Mouse (Mus musculus): ENCODE measurements at regions not wholly inside any gene's neighbourhood (a gene's known extent, or its start where the extent isn't known, plus 50 kb on each side); places are given as distances from the start of the nearest gene placed in this dataset.

DNA sequence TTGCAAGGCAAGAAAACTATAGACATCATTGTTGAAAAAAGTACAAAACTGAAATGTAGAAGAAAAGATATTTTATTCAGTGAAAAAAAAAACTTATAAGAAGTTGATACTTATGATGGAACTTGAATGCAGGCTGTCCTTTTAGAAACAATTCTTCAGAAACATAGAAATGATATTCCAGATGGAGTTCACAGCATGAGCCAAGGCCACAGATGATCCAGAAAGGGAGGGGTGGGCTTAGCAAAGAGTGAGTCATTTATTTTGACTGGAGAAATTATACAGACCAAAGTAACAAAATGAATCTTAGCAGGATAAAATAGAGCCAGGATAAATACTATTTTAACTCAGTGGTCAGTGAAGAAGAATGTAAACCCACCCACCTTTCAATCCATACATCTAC, 406.9 kb upstream of the Cypt12 start:
- Histone ChIP-seq H3K9me3 (replicated peaks; ENCODE audit: control insufficient read depth, low read length) (no peaks in the 10 kb centered on the region), H3K27ac (replicated peaks; ENCODE audit: low read depth, low read length) (no peak overlapping the region), H3K4me3 (ENCODE audit: low read depth, low read length) (no peak overlapping the region), H3K27me3 (ENCODE audit: control insufficient read depth, insufficient read depth, low read length) (no peaks in the 10 kb centered on the region), H3K36me3 (replicated peaks; ENCODE audit: control insufficient read depth, insufficient read depth, low read depth, low read length) (no peaks in the 10 kb centered on the region), H3K4me1 (ENCODE audit: control insufficient read depth, insufficient read depth, low read length) (no peaks in the 10 kb centered on the region), H3K9ac (replicated peaks; ENCODE audit: low read length) (no peak overlapping the region), H3K4me2 (ENCODE audit: low read depth, low read length) (no peak overlapping the region)
- DNase-seq (ENCODE audit: low spot score) (no peak), ATAC-seq (replicated peaks; ENCODE audit: insufficient number of reproducible peaks, low FRiP score, low TSS enrichment, low read depth) (no peak)

DNA sequence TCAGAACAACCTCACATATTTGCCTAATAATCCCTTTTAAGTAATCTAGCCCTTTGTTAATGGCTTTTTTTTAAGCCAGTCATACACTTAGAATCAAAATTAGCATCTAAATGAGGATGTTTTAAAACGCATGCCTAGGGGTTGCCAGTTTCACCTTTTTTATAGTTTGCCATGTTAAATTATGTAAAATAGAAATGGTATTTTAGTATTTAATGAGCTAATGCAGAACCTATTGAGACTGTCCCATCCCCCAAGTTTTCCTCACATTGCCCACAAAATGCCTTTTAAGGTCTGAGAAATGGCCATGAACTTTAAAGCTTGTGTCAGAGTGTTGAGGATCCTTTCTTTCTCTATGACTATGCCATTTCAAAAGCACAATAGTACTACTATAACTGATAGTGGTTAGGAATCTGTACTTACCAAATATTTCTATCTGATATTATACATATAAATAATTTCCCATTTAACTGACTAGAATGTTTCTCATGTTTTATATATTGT, 400.6 kb upstream of the Cypt12 start:
- Histone ChIP-seq H3K36me3 (replicated peaks; ENCODE audit: control insufficient read depth, insufficient read depth, low read depth, low read length) (no peaks in the 10 kb centered on the region), H3K4me2 (ENCODE audit: low read depth, low read length) (no peak overlapping the region), H3K9ac (replicated peaks; ENCODE audit: low read length) (no peak overlapping the region), H3K4me3 (ENCODE audit: low read depth, low read length) (no peak overlapping the region), H3K27ac (replicated peaks; ENCODE audit: low read depth, low read length) (no peak overlapping the region), H3K4me1 (ENCODE audit: control insufficient read depth, insufficient read depth, low read length) (no peaks in the 10 kb centered on the region), H3K9me3 (replicated peaks; ENCODE audit: control insufficient read depth, low read length) (no peaks in the 10 kb centered on the region), H3K27me3 (ENCODE audit: control insufficient read depth, insufficient read depth, low read length) (no peaks in the 10 kb centered on the region)
- 47% methylated on average over 1 of the region's 1 CpGs for WGBS
- DNase-seq (ENCODE audit: low spot score) (no peak), ATAC-seq (replicated peaks; ENCODE audit: insufficient number of reproducible peaks, low FRiP score, low TSS enrichment, low read depth) (no peak)

DNA sequence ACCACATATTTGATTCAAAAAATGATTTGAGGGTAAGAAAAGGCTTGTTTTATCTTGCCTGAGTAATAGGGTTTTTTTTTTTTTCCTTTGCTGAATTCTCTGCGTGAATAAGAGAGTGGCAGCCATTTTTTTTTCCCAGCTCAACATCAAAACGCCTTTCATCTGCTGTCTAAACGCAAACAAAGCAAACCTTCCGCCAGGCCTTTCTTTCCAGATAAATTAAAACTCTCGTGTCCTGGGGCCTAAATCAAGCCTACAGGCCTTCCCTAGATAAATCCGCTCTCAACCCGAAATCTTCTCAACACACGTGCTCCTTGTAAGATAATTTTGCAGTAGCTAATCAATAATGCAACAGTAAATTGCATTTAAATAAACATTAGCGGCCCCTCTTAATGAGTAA, 365.7 kb upstream of the Cypt12 start:
- no peaks in the 10 kb centered on the region for H3K4me1 ChIP-seq (ENCODE audit: control insufficient read depth, insufficient read depth, low read length)
- H3K36me3 ChIP-seq (replicated peaks; ENCODE audit: control insufficient read depth, insufficient read depth, low read depth, low read length): no peaks in the 10 kb centered on the region
- no peak overlapping the region for H3K9ac ChIP-seq (replicated peaks; ENCODE audit: low read length)
- DNase-seq (ENCODE audit: low spot score) (peak; percentile 8), ATAC-seq (replicated peaks; ENCODE audit: insufficient number of reproducible peaks, low FRiP score, low TSS enrichment, low read depth) (no peak)
- H3K27ac ChIP-seq (replicated peaks; ENCODE audit: low read depth, low read length): no peak overlapping the region
- 63% methylated on average over 9 of the region's 9 CpGs for WGBS
- H3K27me3 ChIP-seq (ENCODE audit: control insufficient read depth, insufficient read depth, low read length): no peaks in the 10 kb centered on the region
- no peak overlapping the region for H3K4me2 ChIP-seq (ENCODE audit: low read depth, low read length)
- no peak overlapping the region for H3K4me3 ChIP-seq (ENCODE audit: low read depth, low read length)
- H3K9me3 ChIP-seq (replicated peaks; ENCODE audit: control insufficient read depth, low read length): no peaks in the 10 kb centered on the region

DNA sequence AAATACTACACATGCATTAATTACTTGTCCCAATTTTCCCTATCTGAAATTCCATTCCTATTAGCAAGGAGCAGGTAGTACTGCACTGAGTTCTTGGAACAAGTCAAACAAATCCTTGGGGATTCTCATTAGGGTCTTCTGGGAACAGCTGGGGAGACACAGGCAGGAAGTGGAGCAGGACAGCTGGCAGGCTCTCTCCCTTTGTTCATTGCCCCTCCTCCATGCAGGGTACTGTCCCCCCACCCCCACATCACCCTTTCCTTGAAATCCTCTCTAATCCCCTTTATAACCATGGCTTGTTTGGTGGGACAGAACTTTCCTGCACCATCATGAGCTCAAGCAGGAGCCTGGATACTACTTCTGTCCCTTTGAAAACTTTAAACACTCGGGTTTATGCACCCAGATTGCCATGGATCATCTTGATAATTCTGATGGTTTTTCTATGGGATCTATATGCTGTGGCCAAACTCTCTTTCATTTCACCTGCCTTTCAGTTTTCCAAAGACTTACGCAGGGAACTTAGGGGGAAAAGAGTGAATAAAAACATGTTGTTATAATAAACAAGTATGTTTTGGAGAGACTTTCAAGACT, 358.2 kb upstream of the Cypt12 start:
- no peak overlapping the region for H3K27ac ChIP-seq (replicated peaks; ENCODE audit: low read depth, low read length)

DNA sequence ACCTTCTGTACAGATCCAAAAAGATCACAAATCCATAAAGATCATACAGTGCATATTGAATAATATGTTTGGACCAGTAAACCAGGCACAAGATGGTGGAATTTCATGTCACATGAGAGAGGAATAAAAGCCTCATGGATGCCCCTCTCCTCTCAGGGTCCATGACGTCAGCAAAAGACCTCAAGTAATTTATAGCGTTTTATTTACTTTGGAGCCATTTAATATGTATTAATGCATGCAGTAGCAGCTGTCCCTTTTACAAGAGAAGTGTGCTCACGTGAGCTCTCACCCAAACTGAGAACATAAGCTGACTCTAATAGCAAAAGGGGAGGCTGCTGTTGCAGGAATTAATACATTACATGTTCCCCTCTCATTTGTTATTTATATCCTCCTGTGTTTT, 355.7 kb upstream of the Cypt12 start:
- DNase-seq (ENCODE audit: low spot score) (no peak), ATAC-seq (replicated peaks; ENCODE audit: insufficient number of reproducible peaks, low FRiP score, low TSS enrichment, low read depth) (no peak)
- Histone ChIP-seq H3K36me3 (replicated peaks; ENCODE audit: control insufficient read depth, insufficient read depth, low read depth, low read length) (no peaks in the 10 kb centered on the region), H3K4me1 (ENCODE audit: control insufficient read depth, insufficient read depth, low read length) (no peaks in the 10 kb centered on the region), H3K4me2 (ENCODE audit: low read depth, low read length) (no peak overlapping the region), H3K27me3 (ENCODE audit: control insufficient read depth, insufficient read depth, low read length) (no peaks in the 10 kb centered on the region), H3K27ac (replicated peaks; ENCODE audit: low read depth, low read length) (no peak overlapping the region), H3K9ac (replicated peaks; ENCODE audit: low read length) (no peak overlapping the region), H3K9me3 (replicated peaks; ENCODE audit: control insufficient read depth, low read length) (no peaks in the 10 kb centered on the region), H3K4me3 (ENCODE audit: low read depth, low read length) (no peak overlapping the region)
- WGBS: 51% methylated on average over 3 of the region's 3 CpGs

More for the DNA sequence above, 358.2 kb upstream of the Cypt12 start:
- no peak for DNase-seq (ENCODE audit: low spot score)
- Histone ChIP-seq H3K4me3 (ENCODE audit: low read depth, low read length) (no peak overlapping the region), H3K4me2 (ENCODE audit: low read depth, low read length) (no peak overlapping the region), H3K27me3 (ENCODE audit: control insufficient read depth, insufficient read depth, low read length) (no peaks in the 10 kb centered on the region), H3K9me3 (replicated peaks; ENCODE audit: control insufficient read depth, low read length) (no peaks in the 10 kb centered on the region), H3K36me3 (replicated peaks; ENCODE audit: control insufficient read depth, insufficient read depth, low read depth, low read length) (no peaks in the 10 kb centered on the region), H3K4me1 (ENCODE audit: control insufficient read depth, insufficient read depth, low read length) (no peaks in the 10 kb centered on the region), H3K9ac (replicated peaks; ENCODE audit: low read length) (no peak overlapping the region)
- WGBS: 66% methylated on average over 2 of the region's 2 CpGs
- ATAC-seq (replicated peaks; ENCODE audit: insufficient number of reproducible peaks, low FRiP score, low TSS enrichment, low read depth): no peak

DNA sequence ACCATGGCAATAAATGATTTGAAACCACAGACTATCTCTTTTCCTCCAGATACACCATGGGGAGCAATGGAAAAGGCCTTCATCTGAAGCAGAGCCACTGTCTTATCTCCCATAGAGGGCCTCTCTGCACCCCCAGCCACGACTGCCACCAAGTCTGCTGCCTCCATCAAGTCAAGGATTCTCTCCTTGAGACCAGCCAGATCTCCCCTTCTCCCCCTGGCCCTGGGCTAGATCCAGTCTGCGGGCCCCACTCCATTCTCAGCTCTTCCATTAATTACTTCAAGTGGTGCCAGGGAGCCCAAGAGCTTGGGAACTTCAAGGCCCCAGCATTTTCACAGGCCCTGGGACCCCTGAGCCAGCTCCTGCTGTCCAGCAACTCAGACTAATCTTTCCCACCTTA, 351.8 kb upstream of the Cypt12 start:
- WGBS: 73% methylated on average over 2 of the region's 2 CpGs

DNA sequence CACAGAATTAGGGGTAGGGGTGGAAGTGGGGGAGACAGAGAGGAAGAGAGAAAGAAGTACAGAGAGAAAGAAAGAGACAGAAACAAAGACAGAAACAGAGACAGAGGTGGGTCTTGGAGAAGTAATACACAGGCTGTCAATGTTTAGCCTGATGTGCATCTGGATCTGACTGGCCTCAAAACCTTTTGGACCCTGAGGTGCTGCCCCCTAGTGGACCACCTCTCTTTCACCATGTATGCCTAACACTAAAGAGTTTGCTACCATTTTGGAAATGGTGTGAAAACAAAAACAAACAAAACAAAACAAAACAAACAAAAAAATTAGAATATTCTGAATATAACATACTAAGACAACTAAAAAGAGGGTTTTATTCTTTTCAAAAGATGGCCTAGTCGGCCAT, 334.7 kb upstream of the Cypt12 start:
- no peaks in the 10 kb centered on the region for H3K36me3 ChIP-seq (replicated peaks; ENCODE audit: control insufficient read depth, insufficient read depth, low read depth, low read length)
- no peak overlapping the region for H3K4me3 ChIP-seq (ENCODE audit: low read depth, low read length)
- H3K27me3 ChIP-seq (ENCODE audit: control insufficient read depth, insufficient read depth, low read length): no peaks in the 10 kb centered on the region
- no peak overlapping the region for H3K9ac ChIP-seq (replicated peaks; ENCODE audit: low read length)
- no peak for ATAC-seq (replicated peaks; ENCODE audit: insufficient number of reproducible peaks, low FRiP score, low TSS enrichment, low read depth)
- H3K4me2 ChIP-seq (ENCODE audit: low read depth, low read length): no peak overlapping the region
- 89% methylated on average over 1 of the region's 1 CpGs for WGBS
- peak; percentile 40 for DNase-seq (ENCODE audit: low spot score)
- H3K9me3 ChIP-seq (replicated peaks; ENCODE audit: control insufficient read depth, low read length): no peaks in the 10 kb centered on the region
- H3K4me1 ChIP-seq (ENCODE audit: control insufficient read depth, insufficient read depth, low read length): no peaks in the 10 kb centered on the region
- H3K27ac ChIP-seq (replicated peaks; ENCODE audit: low read depth, low read length): no peak overlapping the region

More for the DNA sequence above, 351.8 kb upstream of the Cypt12 start:
- Histone ChIP-seq H3K27ac (replicated peaks; ENCODE audit: low read depth, low read length) (no peak overlapping the region), H3K4me2 (ENCODE audit: low read depth, low read length) (no peak overlapping the region), H3K36me3 (replicated peaks; ENCODE audit: control insufficient read depth, insufficient read depth, low read depth, low read length) (no peaks in the 10 kb centered on the region), H3K27me3 (ENCODE audit: control insufficient read depth, insufficient read depth, low read length) (no peaks in the 10 kb centered on the region), H3K4me1 (ENCODE audit: control insufficient read depth, insufficient read depth, low read length) (no peaks in the 10 kb centered on the region), H3K4me3 (ENCODE audit: low read depth, low read length) (no peak overlapping the region), H3K9me3 (replicated peaks; ENCODE audit: control insufficient read depth, low read length) (no peaks in the 10 kb centered on the region), H3K9ac (replicated peaks; ENCODE audit: low read length) (no peak overlapping the region)
- DNase-seq (ENCODE audit: low spot score) (no peak), ATAC-seq (replicated peaks; ENCODE audit: insufficient number of reproducible peaks, low FRiP score, low TSS enrichment, low read depth) (no peak)

DNA sequence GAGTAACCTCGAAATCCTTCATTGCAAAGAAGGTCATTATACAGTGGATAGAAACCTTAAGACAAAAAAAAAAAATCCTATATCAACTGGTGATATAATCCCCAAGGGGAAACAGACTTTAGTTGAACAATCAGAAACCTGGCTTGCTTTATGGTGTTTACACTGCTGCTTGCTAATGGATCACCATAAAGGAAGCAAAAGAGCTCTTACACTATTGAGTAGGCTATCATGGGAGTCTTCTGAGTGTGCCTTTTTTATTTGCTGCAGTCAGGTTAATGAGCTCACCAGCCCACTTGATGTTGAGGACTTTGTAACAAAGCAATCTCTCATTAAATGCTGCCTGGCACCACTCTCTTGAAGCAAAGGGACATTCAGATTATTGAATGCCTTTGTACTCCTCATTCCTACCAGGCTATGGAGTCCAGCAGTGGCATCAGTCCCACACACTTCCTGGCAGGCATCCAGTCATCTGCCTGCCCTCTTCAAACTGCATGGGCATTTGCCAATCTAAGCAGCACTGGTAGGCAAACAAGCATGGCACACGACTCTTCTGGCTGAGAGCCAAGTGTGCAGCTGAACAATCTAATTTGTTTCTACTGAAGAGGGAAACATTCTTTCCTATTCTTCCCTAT, 331.7 kb upstream of the Cypt12 start:
- peak; percentile 8 for DNase-seq (ENCODE audit: low spot score)
- Histone ChIP-seq H3K4me3 (ENCODE audit: low read depth, low read length) (no peak overlapping the region), H3K27ac (replicated peaks; ENCODE audit: low read depth, low read length) (no peak overlapping the region), H3K27me3 (ENCODE audit: control insufficient read depth, insufficient read depth, low read length) (no peaks in the 10 kb centered on the region), H3K4me1 (ENCODE audit: control insufficient read depth, insufficient read depth, low read length) (no peaks in the 10 kb centered on the region), H3K9me3 (replicated peaks; ENCODE audit: control insufficient read depth, low read length) (no peaks in the 10 kb centered on the region), H3K4me2 (ENCODE audit: low read depth, low read length) (no peak overlapping the region), H3K36me3 (replicated peaks; ENCODE audit: control insufficient read depth, insufficient read depth, low read depth, low read length) (no peaks in the 10 kb centered on the region), H3K9ac (replicated peaks; ENCODE audit: low read length) (no peak overlapping the region)
- ATAC-seq (replicated peaks; ENCODE audit: insufficient number of reproducible peaks, low FRiP score, low TSS enrichment, low read depth): peak; percentile 44; the same call in 1 of the 2 replicates
- WGBS: 61% methylated on average over 2 of the region's 2 CpGs

All from embryonic facial prominence, embryonic 11.5 days (tissue).